ENCODE assay signal across 9 mouse cellular contexts in genomic region chr11:103114270-103114943, GRCm38 (mm10). TPM values are rescaled to one million over a fixed set of nuclear protein-coding genes. Genes with fewer than 3 reads are reported as not detected.
DNase-seq lines count a peak whose midpoint lies in the region; ATAC-seq lines count a peak whose summit lies in the region.
"Had no signal": no experiment of that assay in that cellular context is flagged by ENCODE, and none has a peak within 500 bp of the region (broad histone marks: within the 10 kb centered on the region; RNA-seq: fewer than 3 reads in every experiment).

No protein-coding gene starts in this region.

- H3K27ac ChIP-seq in forebrain, embryonic 10.5 days = peak overlapping the region; percentile 96
- H3K27ac ChIP-seq in liver, embryonic 12.5 days = peak overlapping the region; percentile 96

- peak overlapping the region; percentile 84 for H3K4me2 ChIP-seq in liver, embryonic 12.5 days

- H3K9ac ChIP-seq in liver, embryonic 12.5 days = peak overlapping the region; percentile 84

- H3K36me3 ChIP-seq in erythroblast, embryonic 14.5 days (ENCODE audit: control insufficient read depth) = peaks cover 50% of the 10 kb centered on the region
- no peaks in the 10 kb centered on the region for H3K36me3 ChIP-seq in forebrain, embryonic 10.5 days (replicated peaks)
- H3K36me3 ChIP-seq in liver, embryonic 12.5 days = peaks cover 10% of the 10 kb centered on the region

- H3K4me3 ChIP-seq in erythroblast, embryonic 14.5 days (replicated peaks) = peak overlapping the region; percentile 96
- H3K4me3 ChIP-seq in forebrain, embryonic 10.5 days = peak overlapping the region; percentile 70
- peak overlapping the region; percentile 70 for H3K4me3 ChIP-seq in liver, embryonic 12.5 days

- H3K9me3 ChIP-seq in erythroblast, embryonic 14.5 days (ENCODE audit: control insufficient read depth, low read length) = no peaks in the 10 kb centered on the region
- no peaks in the 10 kb centered on the region for H3K9me3 ChIP-seq in forebrain, embryonic 10.5 days
- H3K9me3 ChIP-seq in liver, embryonic 12.5 days (replicated peaks) = no peaks in the 10 kb centered on the region

- peak; percentile 35 for DNase-seq in 3T3-L1 (ENCODE audit: low read depth, low spot score)
- DNase-seq in forebrain, embryonic 10.5 days (ENCODE audit: extremely low spot score, low spot score) = no peak
- no peak for DNase-seq in right cerebral cortex, postnatal 36 days (ENCODE audit: low spot score in 2 of 2)
- DNase-seq in urinary bladder, postnatal 25 days (ENCODE audit: low spot score) = no peak
- DNase-seq in left cerebral cortex, adult 18-20 months (ENCODE audit: low spot score in 2 of 2) = no peak

- 88% methylated on average over 11 of the region's 11 CpGs for WGBS in forebrain, embryonic 10.5 days
- 74% methylated on average over 11 of the region's 11 CpGs for WGBS in liver, embryonic 12.5 days (ENCODE audit: insufficient replicate concordance)

- peaks cover 30% of the 10 kb centered on the region for H3K27me3 ChIP-seq in erythroblast, embryonic 14.5 days (ENCODE audit: control insufficient read depth)
- peaks cover 50% of the 10 kb centered on the region for H3K27me3 ChIP-seq in forebrain, embryonic 10.5 days (ENCODE audit: poor library complexity, severe bottlenecking)
- H3K27me3 ChIP-seq in liver, embryonic 12.5 days (replicated peaks) = peaks cover 27% of the 10 kb centered on the region
- H3K27me3 ChIP-seq: Patski had no signal

- H3K4me1 ChIP-seq in erythroblast, embryonic 14.5 days (ENCODE audit: control insufficient read depth) = peaks cover 69% of the 10 kb centered on the region
- H3K4me1 ChIP-seq in forebrain, embryonic 10.5 days = peaks cover 64% of the 10 kb centered on the region
- H3K4me1 ChIP-seq in liver, embryonic 12.5 days = peaks cover 65% of the 10 kb centered on the region

- ATAC-seq in erythroblast, adult 5-6 weeks (replicated peaks; ENCODE audit: low FRiP score, poor library complexity, severe bottlenecking) = no peak
- ATAC-seq in liver, embryonic 12.5 days = no peak

RNA-seq across cellular contexts. Expression of gene Hexim1, which starts 1.6 kb away (rescaled TPM):
- polyA plus RNA-seq in erythroblast, embryonic 14.5 days (2012) = 7.6 and 7.7 TPM in 2 replicates
- total RNA-seq in erythroblast, adult 5-6 weeks (2015; ENCODE audit: low replicate concordance) = 14.8 and 15.9 TPM in 2 replicates
- total RNA-seq in erythroblast, adult 5-6 weeks (2017; ENCODE audit: low replicate concordance) = 27.9 and 36.7 TPM in 2 replicates
- 1.8 and 2.0 TPM in 2 replicates for polyA plus RNA-seq in forebrain, embryonic 10.5 days (2016; fragmentation: Nextera tagmentation; extraction: Ambion mirVana)
- polyA plus RNA-seq in liver, embryonic 12.5 days (2016; fragmentation: Nextera tagmentation; extraction: Ambion mirVana) = 2.4 and 3.0 TPM in 2 replicates
- total RNA-seq in left cerebral cortex, adult 18-20 months (2021) = 10 to 100 TPM; 42.6 to 52.8 TPM

RNA-seq across cellular contexts. Expression of gene Acbd4, which starts 12.9 kb away (rescaled TPM):
- polyA plus RNA-seq in erythroblast, embryonic 14.5 days (2012) = 67.7 and 78.7 TPM in 2 replicates
- total RNA-seq in erythroblast, adult 5-6 weeks (2015; ENCODE audit: low replicate concordance) = 6.7 and 15.3 TPM in 2 replicates
- total RNA-seq in erythroblast, adult 5-6 weeks (2017; ENCODE audit: low replicate concordance) = 25.0 TPM in 2 replicates
- 6.6 and 7.5 TPM in 2 replicates for polyA plus RNA-seq in forebrain, embryonic 10.5 days (2016; fragmentation: Nextera tagmentation; extraction: Ambion mirVana)
- 40.6 and 46.1 TPM in 2 replicates for polyA plus RNA-seq in liver, embryonic 12.5 days (2016; fragmentation: Nextera tagmentation; extraction: Ambion mirVana)
- 10 to 100 TPM; 85.2 to 90.4 TPM for total RNA-seq in left cerebral cortex, adult 18-20 months (2021)

RNA-seq across cellular contexts. Expression of gene Plcd3, which starts 12.9 kb away (rescaled TPM):
- 0.06 and 0.17 TPM in 2 replicates for polyA plus RNA-seq in erythroblast, embryonic 14.5 days (2012)
- total RNA-seq in erythroblast, adult 5-6 weeks (2015; ENCODE audit: low replicate concordance) = not detected in 2 replicates
- 0.70 and 1.0 TPM in 2 replicates for total RNA-seq in erythroblast, adult 5-6 weeks (2017; ENCODE audit: low replicate concordance)
- polyA plus RNA-seq in forebrain, embryonic 10.5 days (2016; fragmentation: Nextera tagmentation; extraction: Ambion mirVana) = 1.5 and 1.7 TPM in 2 replicates
- 0.74 and 0.79 TPM in 2 replicates for polyA plus RNA-seq in liver, embryonic 12.5 days (2016; fragmentation: Nextera tagmentation; extraction: Ambion mirVana)
- 10 to 100 TPM; 20.4 to 21.7 TPM for total RNA-seq in left cerebral cortex, adult 18-20 months (2021)

RNA-seq across cellular contexts. Expression of gene Hexim2, which starts 17.8 kb away (rescaled TPM):
- polyA plus RNA-seq in erythroblast, embryonic 14.5 days (2012) = 2.5 and 3.4 TPM in 2 replicates
- total RNA-seq in erythroblast, adult 5-6 weeks (2015; ENCODE audit: low replicate concordance) = 0.96 and 3.1 TPM in 2 replicates
- 2.4 and 9.5 TPM in 2 replicates for total RNA-seq in erythroblast, adult 5-6 weeks (2017; ENCODE audit: low replicate concordance)
- polyA plus RNA-seq in forebrain, embryonic 10.5 days (2016; fragmentation: Nextera tagmentation; extraction: Ambion mirVana) = 7.2 and 7.6 TPM in 2 replicates
- 9.5 and 10.0 TPM in 2 replicates for polyA plus RNA-seq in liver, embryonic 12.5 days (2016; fragmentation: Nextera tagmentation; extraction: Ambion mirVana)
- 10 to 100 TPM; 16.1 to 16.2 TPM for total RNA-seq in left cerebral cortex, adult 18-20 months (2021)

RNA-seq across cellular contexts. Expression of gene Fmnl1, which starts 56.5 kb away (rescaled TPM):
- 0.20 and 0.39 TPM in 2 replicates for polyA plus RNA-seq in erythroblast, embryonic 14.5 days (2012)
- 70.7 and 93.0 TPM in 2 replicates for total RNA-seq in erythroblast, adult 5-6 weeks (2015; ENCODE audit: low replicate concordance)
- total RNA-seq in erythroblast, adult 5-6 weeks (2017; ENCODE audit: low replicate concordance) = 8.6 and 16.9 TPM in 2 replicates
- polyA plus RNA-seq in forebrain, embryonic 10.5 days (2016; fragmentation: Nextera tagmentation; extraction: Ambion mirVana) = 0.47 and 0.81 TPM in 2 replicates
- 5.2 and 5.7 TPM in 2 replicates for polyA plus RNA-seq in liver, embryonic 12.5 days (2016; fragmentation: Nextera tagmentation; extraction: Ambion mirVana)
- 100 to 1,000 TPM; 169 to 206 TPM for total RNA-seq in left cerebral cortex, adult 18-20 months (2021)
